Mouse (Mus musculus): Measurements from ENCODE around the gene Csf2. TPM values are rescaled to one million over a fixed set of nuclear protein-coding genes. Genes with fewer than 3 reads are reported as not detected.

The Csf2 gene
- total and polyA plus RNA-seq, 2 experiments from 2014 or later: not detected

- no peak for TF ChIP-seq CTCF (IDR thresholded peaks at IDR 0.05; ENCODE audit: low read depth)
- Histone ChIP-seq H3K36me3 (ENCODE audit: insufficient read depth) (no peaks in the 10 kb centered on the region), H3K27me3 (ENCODE audit: insufficient read depth, low read length) (no peaks in the 10 kb centered on the region), H3K4me1 (ENCODE audit: insufficient read depth) (no peaks in the 10 kb centered on the region), H3K27ac (ENCODE audit: low read depth, low read length) (no peak overlapping the region), H3K9ac (no peak overlapping the region), H3K9me3 (ENCODE audit: low read length) (no peaks in the 10 kb centered on the region), H3K4me3 (ENCODE audit: low read depth, low read length) (no peak overlapping the region), H3K4me2 (ENCODE audit: low read depth) (no peak overlapping the region)
- 70% methylated on average over 2 of the region's 2 CpGs for WGBS
- ATAC-seq: no peak
- no peak for DNase-seq
These were observed 12.5 kb downstream of the Csf2 start for GRCm38 (mm10) chr11:54236939-54237338.

GRCm38 (mm10) chr11:54227478-54227877, 22.0 kb downstream of the Csf2 start:
- 95% methylated on average over 2 of the region's 2 CpGs for WGBS
- Histone ChIP-seq H3K9ac (no peak overlapping the region), H3K4me3 (ENCODE audit: low read depth, low read length) (no peak overlapping the region), H3K36me3 (ENCODE audit: insufficient read depth) (no peaks in the 10 kb centered on the region), H3K27me3 (ENCODE audit: insufficient read depth, low read length) (no peaks in the 10 kb centered on the region), H3K4me2 (ENCODE audit: low read depth) (no peak overlapping the region), H3K9me3 (ENCODE audit: low read length) (no peaks in the 10 kb centered on the region), H3K27ac (ENCODE audit: low read depth, low read length) (no peak overlapping the region), H3K4me1 (ENCODE audit: insufficient read depth) (no peaks in the 10 kb centered on the region)
- ATAC-seq: no peak
- no peak for DNase-seq
- TF ChIP-seq CTCF (IDR thresholded peaks at IDR 0.05; ENCODE audit: low read depth): no peak

GRCm38 (mm10) chr11:54224475-54224986, 24.9 kb downstream of the Csf2 start:
- WGBS: 87% methylated on average over 5 of the region's 5 CpGs
- Histone ChIP-seq H3K27ac (ENCODE audit: low read depth, low read length) (no peak overlapping the region), H3K4me1 (ENCODE audit: insufficient read depth) (no peaks in the 10 kb centered on the region), H3K9me3 (ENCODE audit: low read length) (no peaks in the 10 kb centered on the region), H3K36me3 (ENCODE audit: insufficient read depth) (no peaks in the 10 kb centered on the region), H3K9ac (no peak overlapping the region), H3K27me3 (ENCODE audit: insufficient read depth, low read length) (no peaks in the 10 kb centered on the region), H3K4me3 (ENCODE audit: low read depth, low read length) (no peak overlapping the region), H3K4me2 (ENCODE audit: low read depth) (no peak overlapping the region)
- DNase-seq (no peak), ATAC-seq (no peak)
- TF ChIP-seq CTCF (IDR thresholded peaks at IDR 0.05; ENCODE audit: low read depth): no peak

GRCm38 (mm10) chr11:54223637-54224474, 25.6 kb downstream of the Csf2 start:
- H3K4me1 ChIP-seq (ENCODE audit: insufficient read depth): no peaks in the 10 kb centered on the region
- 85% methylated on average over 9 of the region's 9 CpGs for WGBS
- no peak for ATAC-seq
- H3K9ac ChIP-seq: no peak overlapping the region
- no peak overlapping the region for H3K27ac ChIP-seq (ENCODE audit: low read depth, low read length)
- H3K9me3 ChIP-seq (ENCODE audit: low read length): no peaks in the 10 kb centered on the region
- no peak overlapping the region for H3K4me3 ChIP-seq (ENCODE audit: low read depth, low read length)
- no peak for TF ChIP-seq CTCF (IDR thresholded peaks at IDR 0.05; ENCODE audit: low read depth)
- no peaks in the 10 kb centered on the region for H3K36me3 ChIP-seq (ENCODE audit: insufficient read depth)
- H3K4me2 ChIP-seq (ENCODE audit: low read depth): no peak overlapping the region
- DNase-seq: no peak
- H3K27me3 ChIP-seq (ENCODE audit: insufficient read depth, low read length): no peaks in the 10 kb centered on the region

GRCm38 (mm10) chr11:54219903-54220740, 29.3 kb downstream of the Csf2 start:
- Histone ChIP-seq H3K27ac (ENCODE audit: low read depth, low read length) (no peak overlapping the region), H3K4me2 (ENCODE audit: low read depth) (no peak overlapping the region), H3K4me3 (ENCODE audit: low read depth, low read length) (no peak overlapping the region), H3K9ac (no peak overlapping the region), H3K9me3 (ENCODE audit: low read length) (no peaks in the 10 kb centered on the region), H3K27me3 (ENCODE audit: insufficient read depth, low read length) (no peaks in the 10 kb centered on the region), H3K36me3 (ENCODE audit: insufficient read depth) (no peaks in the 10 kb centered on the region), H3K4me1 (ENCODE audit: insufficient read depth) (no peaks in the 10 kb centered on the region)
- no peak for ATAC-seq
- TF ChIP-seq CTCF (IDR thresholded peaks at IDR 0.05; ENCODE audit: low read depth): no peak
- DNase-seq: no peak
- WGBS: 77% methylated on average over 6 of the region's 6 CpGs

GRCm38 (mm10) chr11:54219191-54219590, 30.3 kb downstream of the Csf2 start:
- Histone ChIP-seq H3K9me3 (ENCODE audit: low read length) (no peaks in the 10 kb centered on the region), H3K27me3 (ENCODE audit: insufficient read depth, low read length) (no peaks in the 10 kb centered on the region), H3K4me1 (ENCODE audit: insufficient read depth) (no peaks in the 10 kb centered on the region), H3K4me3 (ENCODE audit: low read depth, low read length) (no peak overlapping the region), H3K9ac (no peak overlapping the region), H3K36me3 (ENCODE audit: insufficient read depth) (no peaks in the 10 kb centered on the region), H3K27ac (ENCODE audit: low read depth, low read length) (no peak overlapping the region), H3K4me2 (ENCODE audit: low read depth) (no peak overlapping the region)
- ATAC-seq (no peak), DNase-seq (no peak)
- TF ChIP-seq CTCF (IDR thresholded peaks at IDR 0.05; ENCODE audit: low read depth): no peak
- 79% methylated on average over 1 of the region's 1 CpGs for WGBS

GRCm38 (mm10) chr11:54217384-54217783, 32.1 kb downstream of the Csf2 start:
- H3K4me3 ChIP-seq (ENCODE audit: low read depth, low read length): no peak overlapping the region
- no peaks in the 10 kb centered on the region for H3K4me1 ChIP-seq (ENCODE audit: insufficient read depth)
- no peak overlapping the region for H3K27ac ChIP-seq (ENCODE audit: low read depth, low read length)
- no peaks in the 10 kb centered on the region for H3K36me3 ChIP-seq (ENCODE audit: insufficient read depth)
- H3K9me3 ChIP-seq (ENCODE audit: low read length): no peaks in the 10 kb centered on the region
- no peak overlapping the region for H3K4me2 ChIP-seq (ENCODE audit: low read depth)
- DNase-seq (no peak), ATAC-seq (no peak)
- 54% methylated on average over 7 of the region's 7 CpGs for WGBS
- no peak for TF ChIP-seq CTCF (IDR thresholded peaks at IDR 0.05; ENCODE audit: low read depth)
- H3K9ac ChIP-seq: no peak overlapping the region
- H3K27me3 ChIP-seq (ENCODE audit: insufficient read depth, low read length): no peaks in the 10 kb centered on the region
